Mouse (Mus musculus) spleen, adult 2 months (tissue): ENCODE data around the gene Sp110. TPM values are rescaled to one million over a fixed set of nuclear protein-coding genes. Genes with fewer than 3 reads are reported as not detected.
A peak's percentile ranks its signal among the peaks of the same experiment; 100 is the strongest.
"Not testable (repeated sequence)": the region's sequence is repeated elsewhere in the genome, so short reads cannot be mapped to it uniquely, and the experiment has no call there.

Experiments
- DNase-seq, 2 experiments: peaks; one replicate each; pipeline versions ENCODE4 v3.0.0 to v3.0.0-alpha.2; 2012 to 2021; ENCODE audit warnings: low spot score in 2 of 2, low read depth in 1 of 2
- H3K27ac ChIP-seq: fragments of 200-500 bp; 2 replicates; pipeline ENCODE4 v1.5.1; 2012; ENCODE audit warnings: low read length, inconsistent platforms; ENCODE audit not compliant: insufficient read depth
- H3K27me3 ChIP-seq: fragments of 200-500 bp; 2 replicates; pipeline ENCODE4 v1.6.1; 2012; ENCODE audit warnings: mild to moderate bottlenecking, moderate library complexity, low read length, inconsistent platforms; ENCODE audit not compliant: control insufficient read depth, insufficient read depth
- H3K36me3 ChIP-seq: fragments of 200-500 bp; 2 replicates; pipeline ENCODE4 v1.6.1; 2012; ENCODE audit warnings: mild to moderate bottlenecking, low read length, inconsistent platforms; ENCODE audit not compliant: control insufficient read depth, insufficient read depth
- H3K4me1 ChIP-seq: fragments of 200-500 bp; 2 replicates; pipeline ENCODE4 v1.6.1; 2011; ENCODE audit warnings: inconsistent platforms; ENCODE audit not compliant: control insufficient read depth, insufficient read depth, insufficient read length
- H3K4me3 ChIP-seq: fragments of 200-500 bp; 2 replicates; pipeline ENCODE4 v1.5.1; 2011; ENCODE audit warnings: mild to moderate bottlenecking, inconsistent platforms; ENCODE audit not compliant: insufficient read depth, insufficient read length; ENCODE audit errors: extremely low read depth
- WGBS: fragments of 180-500 bp; shearing (Covaris S2); methylation state at CpG from one replicate; pipeline ENCODE4 v1.1.7; 2018; 5-methylcytosine and 5-hydroxymethylcytosine counted together
- polyA plus RNA-seq: library from polyadenylated mRNA; depleted of rRNA; stranded (reverse); fragments of >200 nt; gene quantifications from 2 replicates; pipeline ENCODE4 v1.2.3, GENCODE M21; 2012; rRNA removed

Gene Sp110
- polyA plus RNA-seq, 1 experiment: 54.2 TPM

DNA sequence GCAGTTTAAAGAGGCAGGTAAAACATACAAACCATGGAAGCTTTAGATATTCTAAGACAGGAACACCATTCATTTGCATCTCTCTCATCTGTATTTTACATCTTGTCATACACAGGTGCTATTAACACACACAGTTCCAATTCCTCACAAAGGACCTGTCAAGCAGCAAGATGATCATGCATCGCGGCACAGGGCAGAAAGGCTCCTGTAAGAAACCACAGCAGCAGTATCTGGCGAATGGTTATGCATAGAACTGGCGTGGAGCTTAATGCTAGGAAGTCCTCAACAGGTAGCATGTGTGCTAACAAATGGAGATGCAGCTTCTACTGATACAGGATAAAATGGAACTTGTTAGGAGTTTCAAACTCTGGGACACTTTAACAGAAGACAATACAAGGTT is 43.4 kb downstream of the Sp110 start:
- DNase-seq: peak in 1 of 2 experiments; percentile 22
- not testable (repeated sequence) for H3K27ac ChIP-seq
- WGBS: 79% methylated on average over 4 of the region's 4 CpGs

DNA sequence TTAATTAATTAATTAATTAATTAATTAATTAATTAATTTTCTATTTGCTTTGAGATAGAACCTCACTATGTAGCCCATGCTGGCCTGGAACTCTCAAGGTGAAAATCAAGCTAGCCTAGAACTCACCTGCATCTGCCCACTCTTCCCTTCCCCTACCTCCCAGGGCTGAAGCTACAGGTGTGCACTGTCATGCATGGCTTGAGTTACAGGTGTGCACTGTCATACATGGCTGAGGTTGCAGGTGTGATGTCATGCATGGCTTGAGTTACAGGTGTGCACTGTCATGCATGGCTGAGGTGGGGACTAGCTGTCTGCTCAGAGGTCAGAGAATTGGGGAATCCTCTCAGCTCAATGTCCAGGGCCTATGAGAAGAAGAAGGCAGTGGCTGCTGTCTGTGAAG is 52.2 kb downstream of the Sp110 start:
- not testable (repeated sequence) for H3K27ac ChIP-seq, H3K4me3 ChIP-seq, H3K27me3 ChIP-seq, H3K36me3 ChIP-seq, H3K4me1 ChIP-seq
- DNase-seq: peak in 1 of 2 experiments; percentile 1

More for the DNA sequence above, 43.4 kb downstream of the Sp110 start:
- H3K4me3 ChIP-seq, H3K4me1 ChIP-seq, H3K36me3 ChIP-seq, H3K27me3 ChIP-seq: not testable (repeated sequence)

DNA sequence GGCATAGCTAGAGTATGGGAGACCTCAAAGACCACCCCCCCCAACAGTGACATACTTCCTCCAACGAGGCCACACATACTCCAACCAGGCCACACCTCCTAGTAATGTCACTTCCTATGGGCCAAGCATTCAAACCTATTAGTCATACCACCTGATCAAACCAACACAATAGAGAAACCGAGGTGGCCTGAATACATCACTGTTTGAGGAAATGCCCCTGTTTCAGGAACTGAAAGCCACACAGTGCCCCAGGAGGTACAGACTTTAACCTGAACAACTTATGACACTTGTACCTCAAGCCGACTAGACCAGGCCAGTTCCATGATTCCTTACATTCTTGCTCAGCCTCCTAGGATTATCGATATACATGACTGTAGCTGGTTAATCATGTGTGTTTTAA is 54.8 kb downstream of the Sp110 start:
- not testable (repeated sequence) for H3K36me3 ChIP-seq, H3K27ac ChIP-seq, H3K4me1 ChIP-seq, H3K27me3 ChIP-seq, DNase-seq, H3K4me3 ChIP-seq
- 32% methylated on average over 4 of the region's 4 CpGs for WGBS

DNA sequence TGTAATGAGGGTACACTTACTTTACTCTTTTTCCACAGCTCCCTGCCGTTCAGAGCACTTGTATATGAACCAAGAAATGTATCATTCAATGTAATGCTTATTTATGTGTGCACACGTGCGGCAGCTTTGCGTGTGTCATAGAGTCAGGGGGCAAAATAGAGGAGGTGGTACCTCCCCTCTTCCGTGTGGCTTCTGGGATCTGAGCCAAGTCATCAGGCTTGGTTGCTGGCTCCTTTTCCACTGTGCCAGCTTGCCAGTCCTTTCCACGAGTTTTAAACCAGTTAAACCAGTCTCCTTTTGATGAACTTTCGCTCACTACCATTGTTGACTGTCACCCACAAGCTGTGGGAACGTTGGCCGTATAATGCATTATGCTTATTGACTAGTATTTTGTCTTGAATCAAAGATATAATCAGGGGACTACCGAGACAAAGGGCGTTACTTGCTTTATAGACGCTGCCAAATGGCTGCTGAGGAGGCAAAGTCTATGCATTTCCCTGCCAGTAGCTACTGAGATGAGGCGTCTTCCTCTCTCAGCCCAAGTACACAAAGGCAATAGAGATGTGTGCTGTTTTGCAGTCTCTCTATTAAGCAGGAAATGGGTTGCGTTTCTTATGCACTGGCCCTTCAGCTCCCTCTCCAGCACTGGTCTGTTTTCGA is 70.0 kb downstream of the Sp110 start:
- H3K27ac ChIP-seq, H3K27me3 ChIP-seq, H3K4me3 ChIP-seq, H3K4me1 ChIP-seq, H3K36me3 ChIP-seq, DNase-seq: not testable (repeated sequence)
- 81% methylated on average over 13 of the region's 15 CpGs for WGBS

Other genes with a start within 250 kb of the Sp110 start
- not detected in 2 replicates for gene G530012D18Rik, start 23.1 kb downstream of the Sp110 start, polyA plus RNA-seq
- gene Sp140, start 1.6 kb upstream of the Sp110 start, polyA plus RNA-seq: 23.4 and 27.0 TPM in 2 replicates
- 34.6 and 38.5 TPM in 2 replicates for gene Sp100, start 51.2 kb upstream of the Sp110 start, polyA plus RNA-seq
- 21.3 and 28.4 TPM in 2 replicates for gene A630001G21Rik, start 179.8 kb upstream of the Sp110 start, polyA plus RNA-seq
- gene Cab39, start 194.6 kb upstream of the Sp110 start, polyA plus RNA-seq: 24.1 and 25.0 TPM in 2 replicates